Mouse (Mus musculus) intestine, embryonic 14.5 days (tissue): ENCODE measurements around the gene Gps2. TPM values are rescaled to one million over a fixed set of nuclear protein-coding genes. Genes with fewer than 3 reads are reported as not detected.

Experiments used
- ATAC-seq: fragments of 200-750 bp; cut with Nextera tagmentation; replicated peaks from 2 replicates; pipeline ENCODE4 v1.8.0; 2017; ENCODE audit warnings: low read depth, moderate number of reproducible peaks, moderate TSS enrichment, moderate library complexity; ENCODE audit not compliant: low FRiP score, low TSS enrichment
- DNase-seq: peaks from one replicate; pipeline ENCODE4 v3.0.0-alpha.2; 2018; ENCODE audit warnings: low spot score
- H3K27ac ChIP-seq: fragments of 300-500 bp; sonication (generic); 2 replicates; pipeline ENCODE4 v1.5.1; 2014; ENCODE audit warnings: low read depth, mild to moderate bottlenecking, control low read depth
- H3K27me3 ChIP-seq: fragments of 300-500 bp; sonication (generic); replicated peaks from 2 replicates; pipeline ENCODE4 v1.6.1; 2014; ENCODE audit warnings: low read length, control low read depth; ENCODE audit not compliant: control insufficient read depth, insufficient read depth
- H3K36me3 ChIP-seq: fragments of 300-500 bp; sonication (generic); 2 replicates; pipeline ENCODE4 v1.6.1; 2014; ENCODE audit warnings: low read length, control low read depth; ENCODE audit not compliant: control insufficient read depth, insufficient read depth
- H3K4me1 ChIP-seq: fragments of 300-500 bp; sonication (generic); replicated peaks from 2 replicates; pipeline ENCODE4 v1.6.1; 2014; ENCODE audit warnings: low read length, control low read depth, mixed read lengths; ENCODE audit not compliant: control insufficient read depth, insufficient read depth
- H3K4me2 ChIP-seq: fragments of 300-500 bp; sonication (generic); 2 replicates; pipeline ENCODE4 v1.6.1; 2014; ENCODE audit warnings: low read length
- H3K4me3 ChIP-seq: fragments of 300-500 bp; sonication (generic); 2 replicates; pipeline ENCODE4 v1.5.1; 2014; ENCODE audit warnings: low read depth, low read length, control low read depth, mixed read lengths
- H3K9ac ChIP-seq: fragments of 300-500 bp; sonication (generic); 2 replicates; pipeline ENCODE4 v1.6.1; 2014; ENCODE audit warnings: mild to moderate bottlenecking, low read length
- H3K9me3 ChIP-seq: fragments of 300-500 bp; sonication (generic); 2 replicates; pipeline ENCODE4 v1.6.1; 2016; ENCODE audit warnings: low read length, control low read depth; ENCODE audit not compliant: control insufficient read depth
- WGBS: fragments of 180-500 bp; shearing (Covaris S2); extraction: QIAGEN DNeasy Blood & Tissue Kit; methylation state at CpG from one replicate; pipeline ENCODE4 v1.1.7; 2014; 5-methylcytosine and 5-hydroxymethylcytosine counted together
- polyA plus RNA-seq: library from polyadenylated mRNA; unstranded; fragments of >200 nt; fragmentation: Nextera tagmentation; extraction: Ambion mirVana; gene quantifications from 2 replicates; pipeline ENCODE4 v1.2.1, GENCODE M21; 2014

Gene Gps2
- polyA plus RNA-seq, 1 experiment from 2014 or later, result 71.2 TPM

- WGBS, result 68% methylated on average over 4 of the region's 4 CpGs
- no peak overlapping the region for H3K4me2 ChIP-seq
- no peaks in the 10 kb centered on the region for H3K36me3 ChIP-seq
- H3K9me3 ChIP-seq, result no peaks in the 10 kb centered on the region
- ATAC-seq (no peak), DNase-seq (peak; percentile 67)
- no peak overlapping the region for H3K9ac ChIP-seq
- H3K4me3 ChIP-seq, result no peak overlapping the region
- no peaks in the 10 kb centered on the region for H3K27me3 ChIP-seq
- no peak overlapping the region for H3K27ac ChIP-seq
- peaks cover 20% of the 10 kb centered on the region for H3K4me1 ChIP-seq
Observed at GRCm38 (mm10) chr11:69883066-69883465, 30.6 kb upstream of the Gps2 start.

GRCm38 (mm10) chr11:69883527-69884151, 30.0 kb upstream of the Gps2 start:
- Histone ChIP-seq H3K9ac (no peak overlapping the region), H3K4me3 (no peak overlapping the region), H3K27me3 (no peaks in the 10 kb centered on the region), H3K27ac (no peak overlapping the region), H3K9me3 (no peaks in the 10 kb centered on the region), H3K4me1 (peaks cover 20% of the 10 kb centered on the region), H3K36me3 (no peaks in the 10 kb centered on the region), H3K4me2 (no peak overlapping the region)
- no peak for DNase-seq
- 84% methylated on average over 8 of the region's 8 CpGs for WGBS
- ATAC-seq, result no peak

GRCm38 (mm10) chr11:69884240-69884639, 29.4 kb upstream of the Gps2 start:
- 73% methylated on average over 9 of the region's 9 CpGs for WGBS
- no peaks in the 10 kb centered on the region for H3K9me3 ChIP-seq
- H3K4me3 ChIP-seq, result no peak overlapping the region
- H3K4me1 ChIP-seq, result peaks cover 16% of the 10 kb centered on the region
- no peaks in the 10 kb centered on the region for H3K36me3 ChIP-seq
- no peaks in the 10 kb centered on the region for H3K27me3 ChIP-seq
- no peak overlapping the region for H3K4me2 ChIP-seq
- ATAC-seq, result no peak
- no peak overlapping the region for H3K27ac ChIP-seq
- DNase-seq, result no peak
- H3K9ac ChIP-seq, result no peak overlapping the region

GRCm38 (mm10) chr11:69884663-69885062, 29.0 kb upstream of the Gps2 start:
- Histone ChIP-seq H3K4me2 (no peak overlapping the region), H3K9ac (no peak overlapping the region), H3K27ac (no peak overlapping the region), H3K4me1 (peaks cover 12% of the 10 kb centered on the region), H3K36me3 (no peaks in the 10 kb centered on the region), H3K4me3 (no peak overlapping the region), H3K27me3 (no peaks in the 10 kb centered on the region), H3K9me3 (no peaks in the 10 kb centered on the region)
- DNase-seq (no peak), ATAC-seq (no peak)
- 72% methylated on average over 8 of the region's 8 CpGs for WGBS

GRCm38 (mm10) chr11:69886907-69887635, 26.6 kb upstream of the Gps2 start:
- WGBS, result 64% methylated on average over 8 of the region's 8 CpGs
- no peak overlapping the region for H3K9ac ChIP-seq
- H3K27me3 ChIP-seq, result no peaks in the 10 kb centered on the region
- H3K4me1 ChIP-seq, result no peaks in the 10 kb centered on the region
- no peak overlapping the region for H3K4me3 ChIP-seq
- H3K36me3 ChIP-seq, result no peaks in the 10 kb centered on the region
- no peak for ATAC-seq
- H3K9me3 ChIP-seq, result no peaks in the 10 kb centered on the region
- H3K27ac ChIP-seq, result no peak overlapping the region
- H3K4me2 ChIP-seq, result no peak overlapping the region
- no peak for DNase-seq

GRCm38 (mm10) chr11:69891482-69891881, 22.2 kb upstream of the Gps2 start:
- DNase-seq, result no peak
- Histone ChIP-seq H3K36me3 (no peaks in the 10 kb centered on the region), H3K4me3 (no peak overlapping the region), H3K9ac (no peak overlapping the region), H3K9me3 (no peaks in the 10 kb centered on the region), H3K27me3 (no peaks in the 10 kb centered on the region), H3K4me1 (no peaks in the 10 kb centered on the region), H3K27ac (no peak overlapping the region), H3K4me2 (no peak overlapping the region)
- no peak for ATAC-seq
- WGBS, result 72% methylated on average over 4 of the region's 4 CpGs

GRCm38 (mm10) chr11:69894671-69895070, 19.0 kb upstream of the Gps2 start:
- Histone ChIP-seq H3K4me2 (no peak overlapping the region), H3K9ac (no peak overlapping the region), H3K4me3 (no peak overlapping the region), H3K27ac (no peak overlapping the region), H3K36me3 (no peaks in the 10 kb centered on the region), H3K27me3 (no peaks in the 10 kb centered on the region), H3K4me1 (peaks cover 8% of the 10 kb centered on the region), H3K9me3 (no peaks in the 10 kb centered on the region)
- no peak for DNase-seq
- ATAC-seq, result no peak
- WGBS, result 81% methylated on average over 5 of the region's 5 CpGs

- peaks cover 11% of the 10 kb centered on the region for H3K4me1 ChIP-seq
- ATAC-seq (no peak), DNase-seq (no peak)
- no peak within 1 kb of the TSS for H3K27ac ChIP-seq
- H3K27me3 ChIP-seq, result no peaks in the 10 kb centered on the region
- 74% methylated on average over 4 of the region's 4 CpGs for WGBS
- H3K9me3 ChIP-seq, result no peaks in the 10 kb centered on the region
- no peak within 1 kb of the TSS for H3K4me2 ChIP-seq
- H3K36me3 ChIP-seq, result no peaks in the 10 kb centered on the region
- H3K4me3 ChIP-seq, result no peak within 1 kb of the TSS
- no peak within 1 kb of the TSS for H3K9ac ChIP-seq
Observed at GRCm38 (mm10) chr11:69895291-69895690, 18.4 kb upstream of the Gps2 start, which contains the start of gene Acap1. Gene Acap1 (minus strand): TSS chr11:69895539.

GRCm38 (mm10) chr11:69899870-69900269, 13.8 kb upstream of the Gps2 start:
- H3K27ac ChIP-seq, result 0 out of 2 replicates have a peak overlapping the region, but pooled peaks have one; percentile 98
- DNase-seq (no peak), ATAC-seq (no peak)
- peak overlapping the region; percentile 70 for H3K4me3 ChIP-seq
- H3K9ac ChIP-seq, result peak overlapping the region; percentile 92
- H3K36me3 ChIP-seq, result peaks cover 18% of the 10 kb centered on the region
- H3K27me3 ChIP-seq, result no peaks in the 10 kb centered on the region
- H3K9me3 ChIP-seq, result no peaks in the 10 kb centered on the region
- WGBS, result 19% methylated on average over 4 of the region's 4 CpGs
- peaks cover 23% of the 10 kb centered on the region for H3K4me1 ChIP-seq
- H3K4me2 ChIP-seq, result peak overlapping the region; percentile 76
